Mouse (Mus musculus) heart, embryonic 12.5 days (tissue): ENCODE results near the gene Nek5. TPM values are rescaled to one million over a fixed set of nuclear protein-coding genes. Genes with fewer than 3 reads are reported as not detected.

Experiments used
- ATAC-seq: fragments of 200-750 bp; cut with Nextera tagmentation; 2 replicates; pipeline ENCODE4 v1.8.0; 2017; ENCODE audit warnings: moderate TSS enrichment, moderate library complexity; ENCODE audit not compliant: insufficient number of reproducible peaks, low FRiP score
- H3K27ac ChIP-seq: fragments of 300-500 bp; sonication (generic); 2 replicates; pipeline ENCODE4 v1.5.1; 2016; ENCODE audit warnings: mild to moderate bottlenecking, moderate library complexity; ENCODE audit not compliant: poor library complexity, severe bottlenecking
- H3K27me3 ChIP-seq: fragments of 300-500 bp; sonication (generic); replicated peaks from 2 replicates; pipeline ENCODE4 v1.6.1; 2016; ENCODE audit warnings: mild to moderate bottlenecking, moderate library complexity
- H3K36me3 ChIP-seq: fragments of 300-500 bp; sonication (generic); 2 replicates; pipeline ENCODE4 v1.6.1; 2016; ENCODE audit warnings: mild to moderate bottlenecking, moderate library complexity
- H3K4me1 ChIP-seq: fragments of 300-500 bp; sonication (generic); replicated peaks from 2 replicates; pipeline ENCODE4 v1.6.1; 2016; ENCODE audit warnings: mild to moderate bottlenecking
- H3K4me2 ChIP-seq: fragments of 300-500 bp; sonication (generic); 2 replicates; pipeline ENCODE4 v1.6.1; 2016; ENCODE audit warnings: mild to moderate bottlenecking, moderate library complexity
- H3K4me3 ChIP-seq: fragments of 300-500 bp; sonication (generic); 2 replicates; pipeline ENCODE4 v1.5.1; 2016; ENCODE audit warnings: mild to moderate bottlenecking
- H3K9ac ChIP-seq: fragments of 300-500 bp; sonication (generic); 2 replicates; pipeline ENCODE4 v1.6.1; 2016; ENCODE audit warnings: mild to moderate bottlenecking, moderate library complexity
- H3K9me3 ChIP-seq: fragments of 300-500 bp; sonication (generic); replicated peaks from 2 replicates; pipeline ENCODE4 v1.6.1; 2016; ENCODE audit warnings: mild to moderate bottlenecking, moderate library complexity
- WGBS: fragments of 180-500 bp; shearing (Covaris S2); methylation state at CpG from one replicate; pipeline ENCODE4 v1.1.7; 2016; 5-methylcytosine and 5-hydroxymethylcytosine counted together
- polyA plus RNA-seq: library from polyadenylated mRNA; unstranded; fragments of >200 nt; fragmentation: Nextera tagmentation; extraction: Ambion mirVana; gene quantifications from 2 replicates; pipeline ENCODE4 v1.2.1, GENCODE M21; 2016

The Nek5 gene
- polyA plus RNA-seq, result 0.11 TPM in 1 of 2 replicates, not detected in the other

DNA sequence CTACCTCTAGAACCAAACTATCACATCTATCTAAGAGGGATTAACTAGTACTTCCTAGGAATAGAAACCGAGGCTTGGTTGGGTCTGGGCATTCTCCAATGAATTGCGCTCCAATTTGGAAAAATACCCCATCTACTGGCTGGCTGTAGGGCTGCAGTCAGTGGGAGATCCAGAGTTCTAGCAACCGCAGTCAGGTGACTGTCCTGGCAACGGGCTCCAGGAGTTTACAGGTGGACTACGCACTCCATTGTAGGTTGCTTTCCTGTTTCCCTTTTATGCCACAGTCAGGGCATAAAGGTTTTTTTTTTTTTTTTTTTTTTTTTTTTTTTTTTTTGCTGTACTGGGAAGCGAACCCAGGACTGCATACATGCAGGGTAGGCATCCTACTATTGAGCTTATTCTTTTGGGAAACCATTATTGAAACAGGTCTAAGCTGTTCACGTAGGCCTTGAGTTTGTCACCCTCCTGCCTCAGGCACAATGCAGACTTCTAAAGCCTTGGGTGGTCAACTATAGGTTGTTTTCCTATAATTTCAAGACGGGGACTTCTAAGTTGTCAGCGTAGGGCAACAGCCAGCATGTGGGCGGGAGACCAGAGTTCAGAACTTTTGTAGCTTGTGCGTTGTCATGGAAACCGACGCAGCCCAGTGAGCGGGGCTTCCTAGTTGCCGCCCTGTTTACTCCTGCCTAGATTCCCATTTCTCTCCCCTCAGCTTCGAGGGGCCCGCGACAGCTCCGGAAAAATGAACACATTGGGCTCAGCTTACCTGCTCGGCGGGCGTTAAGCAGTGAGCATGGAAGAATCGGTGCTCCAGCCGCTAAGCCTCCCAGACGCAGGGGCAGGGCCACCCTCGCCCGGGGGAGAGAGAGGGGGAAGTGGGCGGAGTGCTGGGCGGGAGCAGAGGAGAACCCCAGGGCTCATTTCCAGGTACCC lies at the start of gene Nek5:
Gene Nek5, minus strand, starts transcription at position 834 of the 933 bp plus-strand sequence.
- peak; percentile 73 for ATAC-seq
- 2% methylated on average over 29 of the region's 29 CpGs for WGBS
- peak within 1 kb of the TSS; percentile 66 for H3K9ac ChIP-seq

DNA sequence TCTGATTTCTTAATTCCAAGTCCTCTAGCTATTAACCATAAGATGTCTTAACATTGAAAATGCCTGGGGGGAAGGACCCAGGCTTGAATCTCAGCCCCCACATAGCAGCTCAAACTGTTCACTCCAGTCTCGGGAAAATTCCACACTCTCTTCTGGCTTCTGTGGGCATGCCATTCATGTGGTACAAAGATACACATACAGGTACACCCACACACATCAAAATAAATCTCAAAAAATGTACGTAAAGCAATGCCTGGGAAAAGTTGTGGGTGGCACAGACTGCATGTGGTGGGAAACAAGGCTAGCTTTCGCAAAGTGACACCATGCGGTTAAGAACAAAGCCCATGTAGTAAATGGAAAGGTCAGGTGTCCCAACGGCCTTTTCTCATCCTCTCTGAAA lies 44.3 kb upstream of the Nek5 start:
- Histone ChIP-seq H3K9ac (no peak overlapping the region), H3K36me3 (peaks cover 40% of the 10 kb centered on the region), H3K4me2 (no peak overlapping the region), H3K27ac (no peak overlapping the region), H3K27me3 (no peaks in the 10 kb centered on the region), H3K4me1 (peaks cover 9% of the 10 kb centered on the region), H3K4me3 (no peak overlapping the region), H3K9me3 (no peaks in the 10 kb centered on the region)
- no peak for ATAC-seq
- 93% methylated on average over 5 of the region's 5 CpGs for WGBS

More for the DNA sequence above, at the start of gene Nek5:
- H3K36me3 ChIP-seq, result peaks cover 22% of the 10 kb centered on the region
- H3K4me3 ChIP-seq, result peak within 1 kb of the TSS; percentile 54
- H3K27me3 ChIP-seq, result no peaks in the 10 kb centered on the region
- H3K9me3 ChIP-seq, result no peaks in the 10 kb centered on the region
- H3K4me2 ChIP-seq, result peak within 1 kb of the TSS; percentile 85
- no peak within 1 kb of the TSS for H3K27ac ChIP-seq
- H3K4me1 ChIP-seq, result peaks cover 11% of the 10 kb centered on the region; the same call in 1 of the 2 replicates

DNA sequence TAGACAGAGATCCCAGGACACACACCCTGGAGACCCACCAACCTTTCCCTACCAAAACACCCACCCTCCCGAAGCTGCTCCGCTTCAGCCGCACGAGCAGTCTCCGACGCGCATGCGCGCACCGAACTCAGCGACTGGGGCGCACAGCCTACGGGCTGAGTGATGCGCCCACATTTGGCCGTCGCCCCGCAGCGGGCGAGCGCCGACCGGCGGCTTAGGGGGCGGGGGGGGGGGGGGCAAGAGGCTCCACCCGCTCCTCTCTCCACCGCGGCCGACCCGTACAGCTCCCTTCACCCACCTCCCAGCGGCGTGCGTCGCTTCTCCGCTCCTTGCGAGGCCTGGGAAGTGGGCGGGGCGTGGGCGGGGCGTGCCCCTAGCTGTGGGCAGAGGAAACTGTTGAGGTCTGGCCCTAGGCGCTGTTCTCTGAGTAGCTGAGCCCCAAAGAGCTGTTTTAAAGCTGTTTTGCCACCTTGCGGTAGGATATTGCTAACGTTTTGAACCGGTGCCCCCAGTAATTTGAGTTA lies 41.3 kb upstream of the Nek5 start, which contains the start of gene Nek3:
Gene Nek3, minus strand, starts transcription at position 356 of the 524 bp plus-strand sequence.
- WGBS, result under 1% methylated on average over 34 of the region's 43 CpGs
- peaks cover 29% of the 10 kb centered on the region for H3K36me3 ChIP-seq
- H3K27ac ChIP-seq, result 0 out of 2 replicates have a peak within 1 kb of the TSS, but pooled peaks have one; percentile 51
- no peaks in the 10 kb centered on the region for H3K9me3 ChIP-seq
- H3K4me1 ChIP-seq, result peaks cover 9% of the 10 kb centered on the region
- peak within 1 kb of the TSS; percentile 73 for H3K4me3 ChIP-seq
- peak; percentile 98 for ATAC-seq
- peak within 1 kb of the TSS; percentile 67 for H3K4me2 ChIP-seq
- no peaks in the 10 kb centered on the region for H3K27me3 ChIP-seq
- peak within 1 kb of the TSS; percentile 70 for H3K9ac ChIP-seq

DNA sequence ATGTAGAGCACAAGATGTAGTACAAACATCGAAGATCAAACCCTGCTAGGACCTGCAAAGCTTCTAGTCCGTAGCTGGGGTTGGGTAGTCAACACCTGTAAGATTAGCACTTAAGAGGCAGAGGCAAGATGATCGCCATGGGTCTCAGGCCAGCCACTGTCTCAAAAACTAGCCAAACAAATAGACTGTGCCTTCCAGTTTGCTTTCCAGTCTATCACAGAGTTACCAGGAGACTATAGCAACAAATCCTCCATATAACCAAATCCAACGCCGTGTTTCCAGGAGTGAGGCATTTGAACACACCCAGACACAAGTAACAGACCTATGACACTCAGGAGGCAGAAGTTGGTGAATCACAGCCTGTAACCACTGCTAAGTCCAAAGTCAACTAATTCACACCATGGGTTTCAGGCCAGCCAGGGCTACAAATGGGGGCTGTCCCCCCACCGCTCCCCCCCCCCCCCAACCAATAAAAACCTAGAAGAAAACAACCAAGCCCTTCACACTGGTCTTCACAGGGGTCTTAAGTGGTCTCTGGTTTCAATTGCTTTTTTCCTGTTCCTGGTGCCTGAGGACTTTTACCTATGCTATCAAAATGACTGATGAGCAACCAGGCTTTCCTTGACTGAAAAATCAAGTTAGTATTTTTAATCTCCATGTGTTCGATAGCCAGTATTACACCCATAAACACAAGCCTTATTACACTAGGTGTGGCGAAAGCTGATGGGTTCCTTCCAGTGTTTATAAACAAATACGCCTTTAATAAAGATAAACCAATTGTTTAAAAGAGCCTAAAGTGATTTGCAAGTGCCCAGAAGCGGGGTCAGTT lies 40.6 kb upstream of the Nek5 start:
- Histone ChIP-seq H3K4me3 (peak overlapping the region; percentile 73), H3K4me2 (peak overlapping the region; percentile 67), H3K27me3 (no peaks in the 10 kb centered on the region), H3K36me3 (peaks cover 23% of the 10 kb centered on the region), H3K4me1 (peaks cover 9% of the 10 kb centered on the region), H3K9me3 (no peaks in the 10 kb centered on the region), H3K9ac (peak overlapping the region; percentile 70), H3K27ac (0 out of 2 replicates have a peak overlapping the region, but pooled peaks have one; percentile 51)
- peak; percentile 9; the same call in 1 of the 2 replicates for ATAC-seq
- WGBS, result 48% methylated on average over 10 of the region's 10 CpGs

DNA sequence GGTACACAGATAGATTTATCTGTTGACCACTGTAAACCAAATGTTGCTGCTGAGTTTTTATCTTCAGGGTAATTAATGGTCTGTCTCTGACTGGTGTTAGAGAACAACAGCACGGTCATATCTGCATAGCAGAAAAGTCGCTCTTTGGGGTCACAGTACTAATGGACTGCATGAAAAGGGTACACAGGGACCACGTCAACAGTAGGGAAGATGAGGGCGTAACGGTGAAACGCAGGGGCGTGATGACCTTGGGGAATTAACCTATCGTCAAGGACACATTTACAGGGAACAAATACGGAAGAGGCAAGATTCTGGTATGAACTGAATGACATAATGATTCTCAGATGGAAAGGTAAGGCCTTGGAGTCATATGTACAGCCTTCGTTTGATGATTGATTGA lies 39.6 kb upstream of the Nek5 start:
- no peaks in the 10 kb centered on the region for H3K9me3 ChIP-seq
- no peak overlapping the region for H3K4me3 ChIP-seq
- H3K27ac ChIP-seq, result no peak overlapping the region
- no peak for ATAC-seq
- H3K36me3 ChIP-seq, result peaks cover 25% of the 10 kb centered on the region
- H3K4me1 ChIP-seq, result peaks cover 9% of the 10 kb centered on the region
- no peak overlapping the region for H3K9ac ChIP-seq
- H3K27me3 ChIP-seq, result no peaks in the 10 kb centered on the region
- WGBS, result 81% methylated on average over 10 of the region's 10 CpGs
- H3K4me2 ChIP-seq, result no peak overlapping the region

DNA sequence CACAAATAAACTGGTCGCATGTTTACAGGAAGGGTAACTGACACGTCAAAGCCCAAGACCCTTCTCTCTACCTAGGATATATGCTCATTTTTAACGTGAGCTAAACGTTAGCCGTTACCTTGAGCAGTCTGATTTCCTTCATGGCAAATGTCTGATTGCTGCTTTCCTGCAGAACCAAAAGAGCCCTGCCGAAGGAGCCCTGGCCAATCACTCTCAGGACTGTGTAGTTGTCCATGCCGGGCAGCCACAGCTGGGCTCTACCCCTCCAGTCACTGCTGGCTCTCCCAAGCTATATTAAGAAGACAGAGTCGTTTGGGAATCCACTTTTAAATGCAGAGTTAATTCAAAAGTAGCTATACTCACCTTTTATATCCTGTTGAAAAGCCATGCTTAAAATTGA lies 37.4 kb upstream of the Nek5 start:
- no peak for ATAC-seq
- WGBS, result 83% methylated on average over 8 of the region's 8 CpGs
- H3K4me2 ChIP-seq, result no peak overlapping the region
- H3K4me1 ChIP-seq, result peaks cover 9% of the 10 kb centered on the region
- H3K27ac ChIP-seq, result no peak overlapping the region
- H3K9ac ChIP-seq, result no peak overlapping the region
- no peak overlapping the region for H3K4me3 ChIP-seq
- H3K9me3 ChIP-seq, result no peaks in the 10 kb centered on the region
- H3K27me3 ChIP-seq, result no peaks in the 10 kb centered on the region
- peaks cover 15% of the 10 kb centered on the region for H3K36me3 ChIP-seq

DNA sequence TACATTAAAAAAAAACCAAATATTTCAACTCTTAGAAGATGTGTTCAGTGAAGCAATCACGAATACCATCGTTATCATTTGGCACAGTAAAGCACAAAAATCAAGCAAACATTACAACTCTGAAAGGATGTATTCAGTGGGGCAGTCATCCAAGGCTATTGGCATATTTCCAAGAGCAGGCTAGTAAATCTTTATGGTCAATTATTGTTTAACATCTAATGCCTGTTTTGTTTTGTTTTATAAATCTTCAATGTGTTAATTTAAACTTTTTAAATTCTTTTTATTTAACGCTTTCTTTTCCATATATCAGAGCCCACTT lies 25.5 kb upstream of the Nek5 start:
- Histone ChIP-seq H3K27me3 (no peaks in the 10 kb centered on the region), H3K9ac (no peak overlapping the region), H3K4me1 (0 out of 2 replicates have a peak, but pooled peaks cover 6% of the 10 kb centered on the region), H3K4me3 (no peak overlapping the region), H3K9me3 (0 out of 2 replicates have a peak, but pooled peaks cover 2% of the 10 kb centered on the region), H3K36me3 (peaks cover 18% of the 10 kb centered on the region), H3K4me2 (no peak overlapping the region), H3K27ac (no peak overlapping the region)
- ATAC-seq, result no peak
- WGBS, result 72% methylated on average over 3 of the region's 3 CpGs

DNA sequence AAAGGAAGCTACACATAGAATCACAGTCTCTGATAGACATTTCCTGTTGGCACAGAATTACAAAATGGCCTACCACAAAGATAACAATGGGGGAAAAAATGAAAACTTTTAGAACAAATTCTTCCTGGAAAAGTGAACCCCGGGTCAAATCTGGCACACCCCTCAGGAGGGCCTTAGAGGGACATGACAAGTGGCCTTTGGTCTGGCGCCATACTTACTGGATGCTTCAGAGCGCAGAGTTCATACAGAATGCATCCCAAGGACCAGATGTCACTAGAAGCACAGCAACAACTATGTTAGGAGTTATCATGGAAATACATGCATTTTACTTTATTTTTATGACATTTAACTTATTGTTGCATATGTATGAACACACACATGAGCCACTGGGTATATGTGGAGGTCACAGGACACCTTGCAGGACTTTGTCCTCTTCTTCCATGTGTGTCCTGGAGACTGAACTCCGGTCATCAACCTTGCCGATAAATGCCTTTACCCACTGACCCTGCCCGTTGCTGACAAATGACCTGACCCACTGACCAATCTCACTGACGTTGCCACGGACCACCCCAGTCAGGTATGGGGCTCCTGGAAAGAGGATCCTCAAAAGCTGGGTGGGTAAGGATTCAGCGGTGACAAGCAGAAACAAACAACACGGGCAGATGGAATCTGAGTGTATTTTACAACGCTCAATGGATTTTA lies 24.9 kb upstream of the Nek5 start:
- WGBS, result 85% methylated on average over 11 of the region's 11 CpGs
- H3K36me3 ChIP-seq, result peaks cover 18% of the 10 kb centered on the region
- no peak overlapping the region for H3K4me3 ChIP-seq
- no peak overlapping the region for H3K9ac ChIP-seq
- H3K4me1 ChIP-seq, result 0 out of 2 replicates have a peak, but pooled peaks cover 6% of the 10 kb centered on the region
- H3K4me2 ChIP-seq, result no peak overlapping the region
- H3K27ac ChIP-seq, result 0 out of 2 replicates have a peak overlapping the region, but pooled peaks have one; percentile 33
- ATAC-seq, result no peak
- H3K27me3 ChIP-seq, result no peaks in the 10 kb centered on the region
- H3K9me3 ChIP-seq, result 0 out of 2 replicates have a peak, but pooled peaks cover 2% of the 10 kb centered on the region

DNA sequence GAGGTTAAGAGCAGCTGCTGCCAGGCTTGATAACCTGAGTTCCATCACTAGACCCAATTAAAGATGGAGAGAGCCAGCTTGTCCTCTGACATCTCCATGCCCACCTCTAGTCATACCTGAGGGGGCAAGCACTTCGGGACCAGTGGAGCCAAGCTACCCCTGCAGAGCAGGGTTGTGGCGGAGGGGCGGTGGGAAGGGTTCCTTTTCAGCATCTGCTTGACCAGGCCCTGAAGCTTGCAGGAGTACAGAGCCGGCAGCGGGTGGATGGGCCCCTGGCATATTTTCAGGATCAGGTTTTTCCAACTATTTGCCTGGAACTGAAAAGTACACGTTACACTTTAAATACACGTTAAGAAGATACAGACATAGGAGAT lies 23.5 kb upstream of the Nek5 start:
- ATAC-seq, result no peak
- no peak overlapping the region for H3K4me3 ChIP-seq
- H3K27me3 ChIP-seq, result no peaks in the 10 kb centered on the region
- H3K36me3 ChIP-seq, result peaks cover 14% of the 10 kb centered on the region
- peaks cover 14% of the 10 kb centered on the region for H3K4me1 ChIP-seq
- no peak overlapping the region for H3K4me2 ChIP-seq
- no peak overlapping the region for H3K9ac ChIP-seq
- WGBS, result 89% methylated on average over 7 of the region's 7 CpGs
- H3K27ac ChIP-seq, result no peak overlapping the region
- 0 out of 2 replicates have a peak, but pooled peaks cover 2% of the 10 kb centered on the region for H3K9me3 ChIP-seq

DNA sequence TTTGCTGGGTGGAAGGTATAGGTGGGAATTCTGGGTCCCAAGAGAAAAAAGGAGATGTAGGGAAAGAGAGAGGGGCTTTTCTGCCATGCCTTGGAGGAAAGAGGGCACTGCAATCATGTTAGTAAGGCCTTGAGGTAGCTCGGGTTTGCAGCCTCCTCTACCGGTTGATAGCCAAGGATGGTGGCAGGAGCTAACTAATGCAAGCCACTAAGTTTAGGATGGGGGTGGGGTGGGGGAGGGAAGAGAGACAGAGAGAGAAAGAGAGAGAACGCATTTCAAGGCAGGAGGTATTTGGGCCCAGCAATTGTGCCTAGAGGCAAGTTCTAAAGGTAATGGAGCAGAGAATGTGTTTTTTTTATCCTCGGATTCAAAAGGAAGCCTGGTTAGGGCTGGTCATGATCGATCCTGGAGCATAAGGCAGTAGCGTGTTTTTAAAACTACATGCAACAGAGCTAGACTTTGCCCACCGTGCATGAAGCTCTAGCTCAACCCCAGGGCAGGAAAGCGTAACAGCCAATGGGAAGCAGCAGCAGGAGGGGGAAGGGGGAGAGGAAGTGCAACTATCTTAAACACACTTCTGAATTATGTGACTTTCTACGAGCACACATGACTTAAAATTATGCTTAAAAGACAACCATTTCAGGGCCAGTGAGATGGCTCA lies 23.0 kb upstream of the Nek5 start:
- H3K9me3 ChIP-seq, result 0 out of 2 replicates have a peak, but pooled peaks cover 2% of the 10 kb centered on the region
- WGBS, result 72% methylated on average over 9 of the region's 9 CpGs
- H3K9ac ChIP-seq, result no peak overlapping the region
- H3K27me3 ChIP-seq, result no peaks in the 10 kb centered on the region
- no peak overlapping the region for H3K27ac ChIP-seq
- no peak overlapping the region for H3K4me2 ChIP-seq
- peaks cover 14% of the 10 kb centered on the region for H3K36me3 ChIP-seq
- no peak for ATAC-seq
- H3K4me1 ChIP-seq, result peaks cover 14% of the 10 kb centered on the region
- no peak overlapping the region for H3K4me3 ChIP-seq
